Mouse (Mus musculus) heart, embryonic 14.5 days (tissue): Measurements from ENCODE around the gene Top2a. TPM values are rescaled to one million over a fixed set of nuclear protein-coding genes. Genes with fewer than 3 reads are reported as not detected.

Experiments
- ATAC-seq: fragments of 200-750 bp; cut with Nextera tagmentation; 2 replicates; pipeline ENCODE4 v1.8.0; 2017; ENCODE audit warnings: low read depth, moderate TSS enrichment; ENCODE audit not compliant: insufficient number of reproducible peaks, insufficient read depth, low FRiP score
- H3K27ac ChIP-seq, 2 experiments: fragments of 200-500 bp in 1 of 2; fragments of 300-500 bp in 1 of 2; sonication (generic) in 1 of 2; replicated peaks in 1 of 2; 2 replicates each; pipeline ENCODE4 v1.5.1; 2012 to 2014; ENCODE audit warnings: low read depth in 2 of 2, low read length in 2 of 2, control low read depth in 1 of 2, mild to moderate bottlenecking in 1 of 2, mixed read lengths in 1 of 2; ENCODE audit not compliant: control insufficient read depth in 1 of 2, insufficient read depth in 1 of 2
- H3K27me3 ChIP-seq: fragments of 300-500 bp; sonication (generic); 2 replicates; pipeline ENCODE4 v1.6.1; 2014; ENCODE audit warnings: mild to moderate bottlenecking, low read length, control low read depth; ENCODE audit not compliant: control insufficient read depth, insufficient read depth
- H3K36me3 ChIP-seq: fragments of 300-500 bp; sonication (generic); 2 replicates; pipeline ENCODE4 v1.6.1; 2014; ENCODE audit warnings: mild to moderate bottlenecking, control low read depth, low read length, mixed read lengths; ENCODE audit not compliant: control insufficient read depth, insufficient read depth
- H3K4me1 ChIP-seq, 2 experiments: fragments of 200-500 bp in 1 of 2; fragments of 300-500 bp in 1 of 2; sonication (generic) in 1 of 2; 2 replicates each; pipeline ENCODE4 v1.6.1; 2012 to 2014; ENCODE audit warnings: low read length in 2 of 2, control low read depth in 1 of 2, mixed read lengths in 1 of 2; ENCODE audit not compliant: control insufficient read depth in 2 of 2, insufficient read depth in 2 of 2
- H3K4me2 ChIP-seq: fragments of 300-500 bp; sonication (generic); 2 replicates; pipeline ENCODE4 v1.6.1; 2014; ENCODE audit warnings: mild to moderate bottlenecking, low read length
- H3K4me3 ChIP-seq, 2 experiments: fragments of 200-500 bp in 1 of 2; fragments of 300-500 bp in 1 of 2; sonication (generic) in 1 of 2; 2 replicates each; pipeline ENCODE4 v1.5.1; 2012 to 2014; ENCODE audit warnings: low read length in 2 of 2, mild to moderate bottlenecking in 2 of 2, control low read depth in 1 of 2, low read depth in 1 of 2, moderate library complexity in 1 of 2; ENCODE audit not compliant: control insufficient read depth in 1 of 2, insufficient read depth in 1 of 2
- H3K9ac ChIP-seq: fragments of 300-500 bp; sonication (generic); 2 replicates; pipeline ENCODE4 v1.6.1; 2014; ENCODE audit warnings: mild to moderate bottlenecking, low read length
- H3K9me3 ChIP-seq: fragments of 300-500 bp; sonication (generic); 2 replicates; pipeline ENCODE4 v1.6.1; 2016; ENCODE audit warnings: low read length, control low read depth; ENCODE audit not compliant: control insufficient read depth
- WGBS: fragments of 180-500 bp; shearing (Covaris S2); extraction: QIAGEN DNeasy Blood & Tissue Kit; methylation state at CpG from one replicate; pipeline ENCODE4 v1.1.7; 2014; 5-methylcytosine and 5-hydroxymethylcytosine counted together
- polyA plus RNA-seq: library from polyadenylated mRNA; unstranded; fragments of >200 nt; fragmentation: Nextera tagmentation; extraction: Ambion mirVana; gene quantifications from 2 replicates; pipeline ENCODE4 v1.2.1, GENCODE M21; 2014

Top2a gene
- polyA plus RNA-seq, 1 experiment from 2014 or later: 174 TPM

DNA sequence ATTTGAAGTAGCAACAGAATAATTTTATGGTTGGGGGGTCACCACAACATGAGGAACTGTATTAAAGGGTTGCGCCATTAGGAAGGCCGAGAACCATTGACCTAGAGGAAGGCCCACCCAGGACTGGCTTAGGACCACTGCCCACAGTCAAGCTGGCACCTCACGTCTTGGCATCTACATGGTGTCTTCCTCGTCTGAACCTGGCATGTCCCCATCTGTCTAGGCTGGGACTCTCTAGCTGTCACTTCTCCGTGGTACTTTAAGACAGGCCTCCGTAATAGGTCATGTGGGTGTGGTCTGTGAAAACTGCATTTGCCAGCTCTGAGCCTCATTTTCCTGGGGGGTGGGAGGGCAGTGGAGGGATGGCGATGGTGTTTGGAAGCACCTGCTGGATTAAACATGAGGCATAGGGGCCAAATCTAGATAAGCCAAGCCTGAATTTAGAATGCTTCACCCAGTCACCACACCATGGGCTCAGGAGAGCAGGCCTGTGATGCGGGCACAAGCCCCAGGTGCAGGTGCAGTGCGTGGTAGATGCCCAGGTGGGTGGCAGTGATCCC lies 51.1 kb downstream of the Top2a start:
- 86% methylated on average over 9 of the region's 9 CpGs for WGBS

DNA sequence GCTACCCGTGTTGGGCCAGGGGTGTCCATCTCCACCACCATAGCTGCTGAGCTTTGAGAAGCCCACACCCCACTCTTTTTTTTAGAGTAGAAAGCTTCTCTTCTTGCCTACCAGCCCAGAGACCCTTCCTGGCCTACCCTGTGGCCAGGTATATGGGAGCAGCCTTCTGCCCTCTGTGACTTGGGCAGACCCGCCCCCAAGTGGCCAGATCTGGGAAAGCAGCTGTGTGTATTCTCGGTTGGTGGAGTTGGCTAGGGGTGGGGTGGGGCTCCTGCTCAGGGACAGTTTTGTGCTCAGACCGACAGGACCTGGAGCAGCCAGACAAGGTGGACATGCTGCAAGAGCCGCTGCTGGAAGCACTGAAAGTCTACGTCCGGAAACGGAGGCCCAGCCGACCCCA lies 51.8 kb downstream of the Top2a start:
- peaks cover 27 to 43% of the 10 kb centered on the region in 2 experiments for H3K4me1 ChIP-seq
- H3K27me3 ChIP-seq: no peaks in the 10 kb centered on the region
- no peak overlapping the region for H3K4me3 ChIP-seq
- no peak overlapping the region for H3K9ac ChIP-seq
- 51% methylated on average over 9 of the region's 9 CpGs for WGBS
- H3K36me3 ChIP-seq: peaks cover 80% of the 10 kb centered on the region
- H3K4me2 ChIP-seq: no peak overlapping the region
- no peak for ATAC-seq
- H3K9me3 ChIP-seq: no peaks in the 10 kb centered on the region
- H3K27ac ChIP-seq: no peak overlapping the region

More for the DNA sequence above, 51.1 kb downstream of the Top2a start:
- Histone ChIP-seq H3K4me1 (peaks cover 26 to 36% of the 10 kb centered on the region in 2 experiments), H3K36me3 (peaks cover 74% of the 10 kb centered on the region), H3K4me3 (no peak overlapping the region), H3K27me3 (no peaks in the 10 kb centered on the region), H3K9ac (no peak overlapping the region), H3K4me2 (no peak overlapping the region), H3K27ac (no peak overlapping the region), H3K9me3 (no peaks in the 10 kb centered on the region)
- no peak for ATAC-seq

- WGBS: 62% methylated on average over 23 of the region's 23 CpGs
- Histone ChIP-seq H3K9ac (no peak overlapping the region), H3K4me1 (peaks cover 34 to 50% of the 10 kb centered on the region in 2 experiments), H3K4me2 (no peak overlapping the region), H3K36me3 (peaks cover 88% of the 10 kb centered on the region), H3K9me3 (no peaks in the 10 kb centered on the region), H3K4me3 (no peak overlapping the region), H3K27ac (peak overlapping the region in 1 of 2 experiments; percentile 19; a peak in 1 of 4 replicates), H3K27me3 (no peaks in the 10 kb centered on the region)
- ATAC-seq: no peak
Measured at GRCm38 (mm10) chr11:98971316-98972031, 52.5 kb downstream of the Top2a start.

GRCm38 (mm10) chr11:98970191-98970925 lies 53.6 kb downstream of the Top2a start:
- Histone ChIP-seq H3K9me3 (no peaks in the 10 kb centered on the region), H3K4me2 (no peak overlapping the region), H3K4me3 (no peak overlapping the region), H3K36me3 (peaks cover 91% of the 10 kb centered on the region), H3K9ac (no peak overlapping the region; the same call in 1 of the 2 replicates), H3K27ac (0 out of 4 replicates have a peak overlapping the region, but pooled peaks of 1 of the 2 experiments have one; percentile 33), H3K4me1 (peaks cover 45 to 61% of the 10 kb centered on the region in 2 experiments), H3K27me3 (no peaks in the 10 kb centered on the region)
- no peak for ATAC-seq
- 77% methylated on average over 26 of the region's 29 CpGs for WGBS

DNA sequence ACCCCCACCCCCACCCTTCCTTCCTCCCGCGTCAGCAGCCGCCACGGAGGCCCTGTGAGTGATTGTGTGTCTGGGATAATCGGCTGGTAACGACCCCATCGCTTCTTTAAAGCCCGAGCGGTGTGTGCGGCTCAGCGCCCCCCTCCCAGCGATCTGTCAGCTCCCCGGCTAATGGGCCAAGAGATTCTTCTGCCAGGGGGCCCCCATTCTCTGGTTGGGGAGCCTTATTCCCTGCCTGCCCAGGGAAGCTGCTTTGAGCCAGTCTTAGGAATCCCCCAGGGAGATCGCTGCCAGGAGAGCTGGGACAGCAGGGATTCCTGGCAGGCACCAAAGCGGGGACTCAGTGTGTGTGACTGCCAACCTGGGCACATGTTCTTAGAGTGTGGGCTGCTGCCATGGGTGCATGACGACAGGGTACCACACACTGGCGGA lies 54.5 kb downstream of the Top2a start:
- 45% methylated on average over 17 of the region's 17 CpGs for WGBS
- Histone ChIP-seq H3K27me3 (no peaks in the 10 kb centered on the region), H3K4me2 (no peak overlapping the region), H3K9me3 (no peaks in the 10 kb centered on the region), H3K27ac (0 out of 4 replicates have a peak overlapping the region, but pooled peaks of 1 of the 2 experiments have one; percentile 33), H3K4me3 (no peak overlapping the region), H3K4me1 (peaks cover 52 to 70% of the 10 kb centered on the region in 2 experiments), H3K36me3 (peaks cover 83% of the 10 kb centered on the region), H3K9ac (0 out of 2 replicates have a peak overlapping the region, but pooled peaks have one; percentile 25)
- ATAC-seq: no peak

DNA sequence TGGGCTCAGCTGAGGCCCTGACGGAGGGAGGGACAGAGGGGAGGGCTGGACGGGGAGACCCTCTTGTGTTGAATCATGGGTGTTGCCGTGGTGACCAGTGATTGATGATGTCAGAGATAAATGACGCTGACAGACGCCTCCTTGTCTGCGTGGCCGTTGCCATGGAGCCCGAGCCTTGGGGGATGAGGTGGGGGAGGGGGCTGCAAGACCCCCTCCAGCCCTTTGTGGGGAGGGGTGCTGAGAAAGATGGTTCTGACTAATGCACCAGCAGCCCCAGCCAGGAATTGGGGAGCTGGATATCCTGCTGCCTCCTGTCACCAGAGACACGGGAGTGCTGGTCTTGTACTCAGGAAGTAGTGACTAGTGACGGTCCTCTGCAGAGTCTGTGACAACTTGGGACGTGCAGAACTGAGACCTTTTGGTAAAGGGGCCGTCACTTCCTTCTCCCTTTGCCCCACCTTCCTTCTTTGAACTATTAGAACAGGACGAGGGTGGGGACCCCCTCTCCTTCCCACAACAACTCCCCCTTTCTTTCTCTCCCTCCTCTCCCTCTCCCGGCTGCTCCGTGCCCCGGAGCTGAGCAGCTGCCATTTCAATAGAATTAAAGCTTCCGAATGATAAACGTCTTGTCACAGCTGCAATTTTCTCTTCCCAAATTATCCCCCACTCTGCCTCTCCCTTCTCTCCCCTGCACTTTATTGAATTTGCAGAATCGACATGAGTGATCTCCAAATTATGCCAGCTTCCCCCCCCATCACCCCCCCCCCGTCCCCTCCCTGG lies 55.1 kb downstream of the Top2a start:
- Histone ChIP-seq H3K36me3 (peaks cover 77% of the 10 kb centered on the region), H3K27ac (peak overlapping the region in 1 of 2 experiments; percentile 62; a peak in 2 of 4 replicates), H3K9me3 (no peaks in the 10 kb centered on the region), H3K9ac (0 out of 2 replicates have a peak overlapping the region, but pooled peaks have one; percentile 16), H3K4me1 (peaks cover 58 to 76% of the 10 kb centered on the region in 2 experiments), H3K27me3 (no peaks in the 10 kb centered on the region), H3K4me3 (no peak overlapping the region), H3K4me2 (0 out of 2 replicates have a peak overlapping the region, but pooled peaks have one; percentile 11)
- no peak for ATAC-seq
- 28% methylated on average over 20 of the region's 20 CpGs for WGBS

GRCm38 (mm10) chr11:98968079-98968478 lies 55.9 kb downstream of the Top2a start:
- 55% methylated on average over 16 of the region's 16 CpGs for WGBS
- no peak overlapping the region for H3K4me2 ChIP-seq
- no peak for ATAC-seq
- H3K9me3 ChIP-seq: no peaks in the 10 kb centered on the region
- H3K36me3 ChIP-seq: peaks cover 69% of the 10 kb centered on the region
- H3K27me3 ChIP-seq: no peaks in the 10 kb centered on the region
- 0 out of 4 replicates have a peak overlapping the region, but pooled peaks of 1 of the 2 experiments have one; percentile 62 for H3K27ac ChIP-seq
- no peak overlapping the region for H3K4me3 ChIP-seq
- no peak overlapping the region for H3K9ac ChIP-seq
- peaks cover 62 to 83% of the 10 kb centered on the region in 2 experiments for H3K4me1 ChIP-seq
